Mouse (Mus musculus) MEL (cell line): ENCODE measurements around the gene Daglb.

Experiments used
- BHLHE40 ChIP-seq: IDR thresholded peaks from 2 replicates; pipeline ENCODE4 v1.6.1; 2012; ENCODE audit warnings: low read depth, mild to moderate bottlenecking, inconsistent platforms, low read length, improper control_type of control experiment, borderline replicate concordance
- CHD1 ChIP-seq: IDR thresholded peaks from 2 replicates; pipeline ENCODE4 v1.6.1; 2012; ENCODE audit warnings: low read depth, mild to moderate bottlenecking, inconsistent platforms, low read length, improper control_type of control experiment
- CTCF ChIP-seq, 3 experiments: IDR thresholded peaks in 2 of 3; conservative IDR thresholded peaks in 1 of 3; 2 replicates each; pipeline ENCODE4 v1.5.1; 2011 to 2012; ENCODE audit warnings: low read length in 3 of 3, low read depth in 2 of 3, mild to moderate bottlenecking in 2 of 3, improper control_type of control experiment in 1 of 3, inconsistent platforms in 1 of 3, mixed read lengths in 1 of 3, moderate library complexity in 1 of 3; ENCODE audit not compliant: control insufficient read depth in 1 of 3, insufficient read depth in 1 of 3, poor library complexity in 1 of 3, severe bottlenecking in 1 of 3
- KAT2A ChIP-seq: conservative IDR thresholded peaks from 2 replicates; pipeline ENCODE4 v1.6.1; 2012; ENCODE audit warnings: low read depth, low read length, improper control_type of control experiment, inconsistent platforms
- MAFK ChIP-seq: IDR thresholded peaks from 2 replicates; pipeline ENCODE4 v1.6.1; 2011; ENCODE audit warnings: low read depth, mild to moderate bottlenecking, low read length, improper control_type of control experiment, borderline replicate concordance
- MAX ChIP-seq: IDR thresholded peaks from 2 replicates; pipeline ENCODE4 v1.6.1; 2011; ENCODE audit warnings: low read length, improper control_type of control experiment
- NRF1 ChIP-seq: IDR thresholded peaks from 2 replicates; pipeline ENCODE4 v1.6.1; 2014; ENCODE audit warnings: low read depth, mild to moderate bottlenecking, inconsistent platforms, low read length, improper control_type of control experiment, moderate library complexity; ENCODE audit not compliant: poor library complexity, insufficient read depth, severe bottlenecking
- POLR2A ChIP-seq, 2 experiments: IDR thresholded peaks; 2 replicates each; pipeline ENCODE4 v1.6.1; 2011 to 2012; ENCODE audit warnings: low read length in 2 of 2, mild to moderate bottlenecking in 2 of 2, control low read depth in 1 of 2, improper control_type of control experiment in 1 of 2, low read depth in 1 of 2, moderate library complexity in 1 of 2; ENCODE audit not compliant: control insufficient read depth in 1 of 2, insufficient read depth in 1 of 2, poor library complexity in 1 of 2
- POLR2AphosphoS2 ChIP-seq: IDR thresholded peaks from 2 replicates; pipeline ENCODE4 v1.6.1; 2011; ENCODE audit warnings: low read length, improper control_type of control experiment
- RCOR1 ChIP-seq: IDR thresholded peaks from 2 replicates; pipeline ENCODE4 v1.6.1; 2012; ENCODE audit warnings: low read depth, mild to moderate bottlenecking, inconsistent platforms, low read length, improper control_type of control experiment
- ZC3H11A ChIP-seq: IDR thresholded peaks from 2 replicates; pipeline ENCODE4 v1.6.1; 2012; ENCODE audit warnings: low read depth, mild to moderate bottlenecking, inconsistent platforms, low read length, improper control_type of control experiment
- ZMIZ1 ChIP-seq: IDR thresholded peaks from 2 replicates; pipeline ENCODE4 v1.6.1; 2012; ENCODE audit warnings: low read depth, mild to moderate bottlenecking, inconsistent platforms, low read length, improper control_type of control experiment, moderate library complexity

DNA sequence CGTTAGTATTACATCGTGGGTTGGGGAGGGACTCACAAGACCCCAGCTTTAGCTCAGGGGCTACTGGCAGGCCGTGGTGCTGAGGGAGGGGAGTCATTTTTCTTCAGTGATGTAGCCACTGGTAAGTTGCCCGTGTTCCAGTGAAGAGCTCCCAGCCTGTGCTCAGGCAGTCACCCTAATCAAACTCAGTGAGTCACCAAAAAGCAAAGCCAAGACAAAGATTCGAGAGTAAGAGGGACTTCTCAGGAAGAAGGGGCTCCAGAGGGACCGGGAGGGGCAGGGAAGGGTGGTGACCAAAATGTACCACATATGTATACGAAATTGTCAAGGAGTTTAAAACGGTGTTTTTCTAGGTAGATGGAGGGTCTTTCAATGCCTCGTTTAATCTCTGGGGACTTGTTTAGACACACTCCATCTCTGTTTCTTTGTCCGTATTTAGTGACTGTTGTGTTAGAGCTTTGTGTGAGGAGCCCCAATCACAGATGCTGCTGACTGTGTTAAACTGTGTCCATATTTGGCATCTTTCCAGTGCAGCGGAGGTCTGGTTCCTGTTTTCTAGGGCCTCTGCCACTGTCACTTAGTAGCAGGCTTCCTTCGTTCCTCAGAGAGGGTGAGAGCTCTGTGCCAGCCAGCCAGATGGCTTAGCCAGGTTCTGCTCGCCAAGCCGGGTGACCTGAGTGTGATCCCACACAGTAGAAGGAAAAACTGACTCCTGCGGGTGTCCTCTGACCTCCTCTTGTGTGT is 6.2 kb downstream of the Daglb start:
- no peak for TF ChIP-seq CTCF (IDR thresholded peaks at IDR 0.05 in 2 of 3, conservative IDR thresholded peaks at IDR 0.05 in 1 of 3; ENCODE audit: control insufficient read depth in 1 of 3, insufficient read depth in 1 of 3, low read depth in 2 of 3, low read length in 3 of 3, poor library complexity in 1 of 3, severe bottlenecking in 1 of 3)
- TF ChIP-seq BHLHE40, result no peak
- TF ChIP-seq MAFK, result no peak
- no peak for TF ChIP-seq KAT2A
- TF ChIP-seq POLR2A (IDR thresholded peaks at IDR 0.05; ENCODE audit: control insufficient read depth in 1 of 2, insufficient read depth in 1 of 2, low read depth in 1 of 2, low read length in 2 of 2, poor library complexity in 1 of 2), result no peak
- TF ChIP-seq ZC3H11A, result no peak
- no peak for TF ChIP-seq NRF1
- TF ChIP-seq POLR2AphosphoS2, result no peak
- no peak for TF ChIP-seq ZMIZ1
- no peak for TF ChIP-seq RCOR1
- TF ChIP-seq MAX, result no peak
- TF ChIP-seq CHD1, result no peak
